Mouse (Mus musculus) induced T-regulatory cell, adult 2 months (primary cell): Measurements from ENCODE around the gene Podn.
A peak's percentile ranks its signal among the peaks of the same experiment; 100 is the strongest.

Source experiments
- DNase-seq: peaks from one replicate; pipeline ENCODE4 v3.0.0-alpha.2; 2012; ENCODE audit warnings: low read depth

Podn gene

GRCm38 (mm10) chr4:108077224-108077955 lies 18.9 kb downstream of the Podn start:
- no peak for DNase-seq

GRCm38 (mm10) chr4:108074204-108074823 lies 21.9 kb downstream of the Podn start:
- no peak for DNase-seq

GRCm38 (mm10) chr4:108072086-108072485 lies 24.2 kb downstream of the Podn start:
- DNase-seq, result no peak

- peak; percentile 96 for DNase-seq
Measured at GRCm38 (mm10) chr4:108071235-108071901, 24.9 kb downstream of the Podn start.

GRCm38 (mm10) chr4:108070723-108071122 lies 25.5 kb downstream of the Podn start:
- DNase-seq, result no peak

GRCm38 (mm10) chr4:108070286-108070685 lies 26.0 kb downstream of the Podn start:
- DNase-seq, result no peak

- DNase-seq, result no peak
Measured at GRCm38 (mm10) chr4:108068081-108068480, 28.2 kb downstream of the Podn start.

- no peak for DNase-seq
Measured at GRCm38 (mm10) chr4:108067261-108067660, 29.0 kb downstream of the Podn start.

- no peak for DNase-seq
Measured at GRCm38 (mm10) chr4:108066569-108066968, 29.7 kb downstream of the Podn start.

GRCm38 (mm10) chr4:108065176-108065844 lies 30.9 kb downstream of the Podn start:
- DNase-seq, result no peak

GRCm38 (mm10) chr4:108063616-108064015 lies 32.6 kb downstream of the Podn start:
- DNase-seq, result no peak

GRCm38 (mm10) chr4:108062524-108062923 lies 33.7 kb downstream of the Podn start:
- DNase-seq, result no peak

GRCm38 (mm10) chr4:108060774-108061173 lies 35.5 kb downstream of the Podn start:
- no peak for DNase-seq

- DNase-seq, result no peak
Measured at GRCm38 (mm10) chr4:108059601-108060379, 36.5 kb downstream of the Podn start.

- no peak for DNase-seq
Measured at GRCm38 (mm10) chr4:108058166-108058565, 38.1 kb downstream of the Podn start.

GRCm38 (mm10) chr4:108057247-108057646 lies 39.0 kb downstream of the Podn start:
- no peak for DNase-seq

- no peak for DNase-seq
Measured at GRCm38 (mm10) chr4:108055873-108056272, 40.4 kb downstream of the Podn start.

- no peak for DNase-seq
Measured at GRCm38 (mm10) chr4:108052673-108053072, 43.6 kb downstream of the Podn start.

GRCm38 (mm10) chr4:108051687-108052274 lies 44.5 kb downstream of the Podn start:
- no peak for DNase-seq

- no peak for DNase-seq
Measured at GRCm38 (mm10) chr4:108046136-108046535, 50.1 kb downstream of the Podn start.
